Mouse (Mus musculus) heart, postnatal 0 days (tissue): ENCODE measurements around the gene Atg7. TPM values are rescaled to one million over a fixed set of nuclear protein-coding genes. Genes with fewer than 3 reads are reported as not detected.

Experiments
- ATAC-seq: fragments of 200-750 bp; cut with Nextera tagmentation; 2 replicates; pipeline ENCODE4 v1.8.0; 2017; ENCODE audit warnings: low read depth, moderate number of reproducible peaks, moderate library complexity; ENCODE audit not compliant: insufficient read depth
- DNase-seq: peaks from one replicate; pipeline ENCODE4 v3.0.0-alpha.2; 2016; ENCODE audit warnings: low spot score
- H3K27ac ChIP-seq: fragments of 300-500 bp; sonication (generic); 2 replicates; pipeline ENCODE4 v1.5.1; 2014; ENCODE audit warnings: low read depth, mild to moderate bottlenecking
- H3K27me3 ChIP-seq: fragments of 300-500 bp; sonication (generic); 2 replicates; pipeline ENCODE4 v1.6.1; 2014; ENCODE audit warnings: low read length, mixed read lengths; ENCODE audit not compliant: control insufficient read depth, insufficient read depth
- H3K36me3 ChIP-seq: fragments of 300-500 bp; sonication (generic); replicated peaks from 2 replicates; pipeline ENCODE4 v1.6.1; 2014; ENCODE audit warnings: low read length, mixed read lengths; ENCODE audit not compliant: control insufficient read depth, insufficient read depth
- H3K4me1 ChIP-seq: fragments of 300-500 bp; sonication (generic); 2 replicates; pipeline ENCODE4 v1.6.1; 2014; ENCODE audit warnings: antibody characterized with exemption; ENCODE audit not compliant: control insufficient read depth, insufficient read depth
- H3K4me2 ChIP-seq: fragments of 300-500 bp; sonication (generic); 2 replicates; pipeline ENCODE4 v1.6.1; 2014; ENCODE audit warnings: low read depth, mild to moderate bottlenecking, low read length, moderate library complexity
- H3K4me3 ChIP-seq: fragments of 300-500 bp; sonication (generic); 2 replicates; pipeline ENCODE4 v1.5.1; 2014; ENCODE audit warnings: low read depth, low read length
- H3K9ac ChIP-seq: fragments of 300-500 bp; sonication (generic); replicated peaks from 2 replicates; pipeline ENCODE4 v1.6.1; 2014; ENCODE audit warnings: low read depth, low read length, mixed read lengths
- H3K9me3 ChIP-seq: fragments of 300-500 bp; sonication (generic); replicated peaks from 2 replicates; pipeline ENCODE4 v1.6.1; 2016; ENCODE audit warnings: low read length; ENCODE audit not compliant: control insufficient read depth
- CTCF ChIP-seq: IDR thresholded peaks from 2 replicates; pipeline ENCODE4 v1.5.1; 2016; ENCODE audit warnings: antibody characterized with exemption, control low read depth, low read depth
- EP300 ChIP-seq: IDR thresholded peaks from 2 replicates; pipeline ENCODE4 v1.6.1; 2016; ENCODE audit warnings: antibody characterized with exemption, low read depth
- WGBS: fragments of 180-500 bp; shearing (Covaris S2); extraction: QIAGEN DNeasy Blood & Tissue Kit; methylation state at CpG from one replicate; pipeline ENCODE4 v1.1.7; 2014; 5-methylcytosine and 5-hydroxymethylcytosine counted together
- polyA plus RNA-seq: library from polyadenylated mRNA; unstranded; fragments of >200 nt; fragmentation: Nextera tagmentation; extraction: Ambion mirVana; gene quantifications from 2 replicates; pipeline ENCODE4 v1.2.1, GENCODE M21; 2015
- total RNA-seq: library from RNA; depleted of rRNA; stranded (reverse); fragments of >200 nt; gene quantifications from 2 replicates; pipeline ENCODE4 v1.2.3, GENCODE M21; 2014; ENCODE audit warnings: low replicate concordance

Atg7 gene
- total and polyA plus RNA-seq, 2 experiments from 2014 or later = 13.8 to 14.8 TPM

DNA sequence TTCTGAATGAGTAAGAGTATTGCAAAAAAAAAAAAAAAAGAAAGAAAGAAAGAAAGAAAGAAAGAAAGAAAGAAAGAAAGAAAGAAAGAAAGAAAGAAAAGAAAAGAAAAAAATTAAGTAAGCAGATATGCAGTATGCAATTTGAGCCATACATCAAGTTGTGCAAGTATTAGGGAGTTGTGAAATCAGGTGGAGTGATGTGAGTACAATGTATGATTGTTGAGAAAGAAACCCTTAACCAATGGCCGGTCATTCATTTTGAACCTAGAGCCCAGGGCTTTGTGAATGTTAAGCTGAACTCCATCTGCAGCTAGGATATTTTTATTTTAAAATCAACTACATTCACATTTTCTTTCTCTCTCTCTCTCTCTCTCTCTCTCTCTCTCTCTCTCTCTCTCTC lies 44.1 kb downstream of the Atg7 start:
- no peak overlapping the region for H3K4me3 ChIP-seq
- peaks cover 19% of the 10 kb centered on the region for H3K4me1 ChIP-seq
- DNase-seq = no peak
- peaks cover 8% of the 10 kb centered on the region; the same call in 1 of the 2 replicates for H3K36me3 ChIP-seq
- WGBS = 94% methylated on average over 1 of the region's 1 CpGs
- no peaks in the 10 kb centered on the region for H3K27me3 ChIP-seq
- TF ChIP-seq EP300 = no peak
- TF ChIP-seq CTCF = no peak
- H3K4me2 ChIP-seq = no peak overlapping the region
- no peak overlapping the region for H3K27ac ChIP-seq
- no peak for ATAC-seq
- no peak overlapping the region for H3K9ac ChIP-seq
- H3K9me3 ChIP-seq = no peaks in the 10 kb centered on the region

DNA sequence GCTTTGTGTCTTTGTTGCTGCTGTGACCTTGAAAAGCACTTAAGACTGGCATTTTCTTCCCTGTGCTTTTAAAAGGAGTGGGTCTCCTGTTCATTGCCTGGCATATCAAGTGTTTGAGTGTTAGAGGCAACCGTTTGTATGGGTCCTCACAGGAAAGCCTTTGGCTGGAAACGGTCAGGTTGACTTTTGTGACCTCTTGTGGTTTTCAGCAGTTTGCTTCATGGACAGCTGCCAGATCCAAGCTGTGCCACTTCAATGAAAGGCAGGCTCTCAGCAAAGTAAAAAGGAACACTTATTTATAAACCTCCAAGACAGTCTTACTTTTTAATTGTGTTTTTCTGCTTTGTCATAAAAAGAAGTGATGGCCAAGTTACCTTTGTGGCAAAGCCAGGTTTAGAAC lies 47.8 kb downstream of the Atg7 start:
- Histone ChIP-seq H3K4me3 (no peak overlapping the region), H3K27ac (no peak overlapping the region), H3K27me3 (no peaks in the 10 kb centered on the region), H3K4me1 (peaks cover 19% of the 10 kb centered on the region), H3K36me3 (no peaks in the 10 kb centered on the region), H3K4me2 (no peak overlapping the region), H3K9ac (no peak overlapping the region), H3K9me3 (no peaks in the 10 kb centered on the region)
- ATAC-seq = no peak
- WGBS = 6% methylated on average over 2 of the region's 2 CpGs
- TF ChIP-seq EP300 (no peak), CTCF (no peak)
- peak; percentile 52 for DNase-seq

DNA sequence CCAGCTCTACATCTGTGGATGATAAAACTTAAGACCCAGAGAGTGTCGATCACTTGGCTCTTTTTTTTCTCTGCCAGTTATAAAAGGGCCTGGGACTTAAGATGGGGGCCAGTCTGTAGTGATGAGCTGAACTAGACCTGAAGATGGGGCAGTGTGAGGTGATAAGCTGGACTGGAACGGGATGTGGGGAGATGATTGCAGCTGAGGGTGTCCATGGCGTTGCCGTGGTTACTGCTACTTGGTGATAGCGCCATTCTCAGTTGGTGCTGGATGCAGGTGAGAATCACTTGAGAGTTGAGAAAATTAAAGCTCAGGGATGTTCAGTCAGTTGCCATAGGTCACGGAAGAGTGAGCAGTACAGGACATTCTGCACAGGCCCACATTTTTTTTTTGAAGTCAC lies 48.6 kb downstream of the Atg7 start:
- H3K4me2 ChIP-seq = no peak overlapping the region

DNA sequence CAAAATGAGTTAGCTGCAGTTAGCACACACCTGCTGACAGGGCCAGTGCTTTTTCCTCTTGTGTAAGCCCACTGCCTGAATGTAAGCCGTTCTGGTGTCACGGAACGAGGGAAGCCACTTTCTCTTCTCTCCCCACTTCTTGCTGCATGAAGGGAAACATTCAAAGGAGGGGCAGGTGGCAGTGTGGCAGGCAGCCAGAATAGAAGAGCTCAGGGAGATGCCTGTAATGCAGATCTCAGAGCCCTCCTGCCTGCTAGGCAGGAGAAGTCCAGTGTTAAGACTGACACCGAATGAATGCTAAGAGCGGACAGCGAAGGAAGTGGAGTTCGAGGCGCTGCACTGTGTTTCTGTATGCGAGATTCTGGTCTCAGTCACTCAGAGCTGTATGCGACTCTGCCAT lies 49.8 kb downstream of the Atg7 start:
- WGBS = 69% methylated on average over 10 of the region's 10 CpGs
- DNase-seq (no peak), ATAC-seq (no peak)
- H3K4me1 ChIP-seq = peaks cover 19% of the 10 kb centered on the region
- no peaks in the 10 kb centered on the region for H3K27me3 ChIP-seq
- TF ChIP-seq CTCF (no peak), EP300 (no peak)
- H3K36me3 ChIP-seq = no peaks in the 10 kb centered on the region
- no peak overlapping the region for H3K4me2 ChIP-seq
- no peak overlapping the region for H3K4me3 ChIP-seq
- H3K27ac ChIP-seq = no peak overlapping the region
- no peak overlapping the region for H3K9ac ChIP-seq
- H3K9me3 ChIP-seq = no peaks in the 10 kb centered on the region

More for the DNA sequence above, 48.6 kb downstream of the Atg7 start:
- no peaks in the 10 kb centered on the region for H3K36me3 ChIP-seq
- H3K4me1 ChIP-seq = peaks cover 19% of the 10 kb centered on the region
- H3K27me3 ChIP-seq = no peaks in the 10 kb centered on the region
- H3K9ac ChIP-seq = no peak overlapping the region
- H3K4me3 ChIP-seq = no peak overlapping the region
- DNase-seq = no peak
- WGBS = 85% methylated on average over 6 of the region's 6 CpGs
- no peak for TF ChIP-seq EP300
- no peak for TF ChIP-seq CTCF
- H3K9me3 ChIP-seq = no peaks in the 10 kb centered on the region
- no peak for ATAC-seq
- H3K27ac ChIP-seq = no peak overlapping the region

DNA sequence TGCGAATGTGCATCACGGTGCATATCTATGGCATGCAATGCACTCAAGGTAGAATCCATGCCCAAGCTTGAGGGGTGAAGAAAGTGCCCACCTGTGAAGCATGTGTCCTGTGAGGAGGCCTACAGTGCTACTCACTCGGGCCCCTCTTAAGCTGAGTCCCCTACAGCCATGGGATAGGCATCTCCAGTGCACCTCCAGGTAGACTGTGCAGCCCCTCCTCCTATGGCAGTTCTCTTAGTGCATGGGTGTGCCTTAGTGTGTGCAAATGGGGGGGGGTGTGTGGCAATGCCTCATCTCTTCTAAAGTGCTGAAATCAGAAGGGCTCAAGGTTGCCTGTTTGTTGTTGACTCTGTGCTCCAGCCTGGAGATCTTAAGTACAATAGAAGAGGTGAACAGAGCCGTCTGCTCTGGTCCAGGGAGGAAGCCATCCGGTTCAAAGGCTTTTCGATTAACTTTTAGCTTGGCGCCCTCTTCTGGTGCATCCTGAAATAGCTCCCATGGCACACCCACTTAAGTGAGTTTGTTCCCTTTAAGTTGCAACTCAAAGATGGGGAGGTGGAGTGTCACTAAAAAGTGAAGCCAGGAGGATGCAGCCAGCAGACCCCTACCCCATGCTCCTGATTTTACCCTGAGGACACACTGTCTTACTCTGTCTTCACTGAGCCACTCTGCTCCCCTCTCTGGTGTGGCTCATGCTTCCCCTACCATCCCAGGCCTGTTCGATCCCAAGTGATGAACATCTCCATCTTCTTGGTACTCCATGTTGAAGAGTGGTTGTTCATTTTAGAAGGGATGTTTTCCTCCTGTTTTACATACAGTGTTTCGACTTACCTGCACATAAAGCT lies 55.0 kb downstream of the Atg7 start:
- 43% methylated on average over 9 of the region's 9 CpGs for WGBS
- Histone ChIP-seq H3K36me3 (0 out of 2 replicates have a peak, but pooled peaks cover 6% of the 10 kb centered on the region), H3K4me3 (no peak overlapping the region), H3K27me3 (no peaks in the 10 kb centered on the region), H3K4me1 (no peaks in the 10 kb centered on the region; the same call in 1 of the 2 replicates), H3K4me2 (no peak overlapping the region), H3K27ac (no peak overlapping the region), H3K9me3 (no peaks in the 10 kb centered on the region), H3K9ac (no peak overlapping the region)
- TF ChIP-seq CTCF (peak; percentile 66), EP300 (no peak)
- ATAC-seq = 0 out of 2 replicates have a peak, but pooled peaks have one; percentile 49
- DNase-seq = peak; percentile 70

DNA sequence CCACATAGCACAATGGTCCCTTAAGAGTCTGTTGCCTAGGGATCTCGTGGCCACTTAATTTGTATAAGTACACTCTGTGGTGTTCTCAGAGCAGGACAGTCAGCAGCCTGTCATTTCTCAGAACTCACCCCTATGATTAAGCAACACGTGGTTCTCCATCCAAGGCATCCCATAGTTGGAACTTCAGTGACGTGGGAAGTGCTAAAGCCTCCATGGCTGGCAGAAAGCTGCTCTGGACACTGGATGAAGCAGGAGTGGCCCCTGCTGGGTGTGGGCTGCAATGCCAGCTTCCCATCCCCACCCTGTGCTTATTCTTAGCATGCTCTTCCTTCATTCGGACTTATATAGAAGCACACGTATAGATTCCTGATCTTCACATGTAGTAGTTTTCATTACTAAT lies 55.7 kb downstream of the Atg7 start:
- 51% methylated on average over 5 of the region's 5 CpGs for WGBS

More for the DNA sequence above, 55.7 kb downstream of the Atg7 start:
- TF ChIP-seq CTCF (peak; percentile 40; the same call in 1 of the 2 replicates), EP300 (no peak)
- H3K27me3 ChIP-seq = no peaks in the 10 kb centered on the region
- H3K9me3 ChIP-seq = no peaks in the 10 kb centered on the region
- DNase-seq = no peak
- ATAC-seq = no peak; the same call in 1 of the 2 replicates
- H3K4me2 ChIP-seq = no peak overlapping the region
- H3K4me3 ChIP-seq = no peak overlapping the region
- no peaks in the 10 kb centered on the region for H3K4me1 ChIP-seq
- H3K27ac ChIP-seq = no peak overlapping the region
- H3K36me3 ChIP-seq = 0 out of 2 replicates have a peak, but pooled peaks cover 6% of the 10 kb centered on the region
- no peak overlapping the region for H3K9ac ChIP-seq
